Mouse (Mus musculus): ENCODE data around the gene Tmem102.

Gene Tmem102

GRCm38 (mm10) chr11:69823456-69823855, 18.0 kb upstream of the Tmem102 start:
- in situ Hi-C loops (cut with MboI; ENCODE audit: unreplicated experiment in 2 of 2) = no loop called here

- in situ Hi-C loops (cut with MboI; ENCODE audit: unreplicated experiment in 2 of 2) = no loop called here
Observed at GRCm38 (mm10) chr11:69822080-69822479, 16.7 kb upstream of the Tmem102 start, which contains the start of gene Spem1. TSS of gene Spem1 (minus strand) at chr11:69822180.

- in situ Hi-C loops (cut with MboI; ENCODE audit: unreplicated experiment in 2 of 2) = no loop called here
Observed at GRCm38 (mm10) chr11:69818871-69819270, 13.4 kb upstream of the Tmem102 start.

GRCm38 (mm10) chr11:69818365-69818764, 12.9 kb upstream of the Tmem102 start, which contains the start of gene Spem2:
TSS of gene Spem2 (minus strand) at chr11:69818465.
- in situ Hi-C loops (cut with MboI; ENCODE audit: unreplicated experiment in 2 of 2) = no loop called here

GRCm38 (mm10) chr11:69816520-69816919, 11.1 kb upstream of the Tmem102 start:
- in situ Hi-C loops (cut with MboI; ENCODE audit: unreplicated experiment in 2 of 2) = no loop called here

GRCm38 (mm10) chr11:69815155-69815554, 9.7 kb upstream of the Tmem102 start, which contains the start of gene Gm39566:
TSS of gene Gm39566 (minus strand) at chr11:69815298.
- in situ Hi-C loops (cut with MboI; ENCODE audit: unreplicated experiment in 2 of 2) = no loop called here

- in situ Hi-C loops (cut with MboI; ENCODE audit: unreplicated experiment in 2 of 2) = no loop called here
Observed at GRCm38 (mm10) chr11:69810280-69810679, 4.9 kb upstream of the Tmem102 start.

- in situ Hi-C loops (cut with MboI; ENCODE audit: unreplicated experiment in 2 of 2) = loop anchor here in 1 of 2 experiments (5.0 kb wide), 2 partner anchors 35 to 70 kb away; partner anchors contain the start of gene Tmem95
Observed at GRCm38 (mm10) chr11:69807641-69808040, 2.2 kb upstream of the Tmem102 start.

- in situ Hi-C loops (cut with MboI; ENCODE audit: unreplicated experiment in 2 of 2) = loop anchor here in 1 of 2 experiments (5.0 kb wide), 2 partner anchors 36 to 71 kb away; partner anchors contain the start of gene Tmem95
Observed at GRCm38 (mm10) chr11:69806378-69806777, 954 bp upstream of the Tmem102 start.

GRCm38 (mm10) chr11:69804652-69804940, 828 bp downstream of the Tmem102 start:
- in situ Hi-C loops (cut with MboI; ENCODE audit: unreplicated experiment in 2 of 2) = loop anchor here (5.0 kb wide), 2 partner anchors 47 to 73 kb away; partner anchors contain the start of genes Polr2a (in 2 of the 2) and Tmem95 (in 1 of the 2)

GRCm38 (mm10) chr11:69803786-69804651, 1.4 kb downstream of the Tmem102 start:
- in situ Hi-C loops (cut with MboI; ENCODE audit: unreplicated experiment in 2 of 2) = loop anchor here (5.0 kb wide), 2 partner anchors 47 to 73 kb away; partner anchors contain the start of genes Polr2a (in 2 of the 2) and Tmem95 (in 1 of the 2)

GRCm38 (mm10) chr11:69803328-69803727, 2.1 kb downstream of the Tmem102 start:
- in situ Hi-C loops (cut with MboI; ENCODE audit: unreplicated experiment in 2 of 2) = loop anchor here (5.0 kb wide), 2 partner anchors 46 to 74 kb away; partner anchors contain the start of genes Polr2a (in 2 of the 2) and Tmem95 (in 1 of the 2)

GRCm38 (mm10) chr11:69802648-69803105, 2.7 kb downstream of the Tmem102 start:
- in situ Hi-C loops (cut with MboI; ENCODE audit: unreplicated experiment in 2 of 2) = loop anchor here (5.0 kb wide), 2 partner anchors 45 to 75 kb away; partner anchors contain the start of genes Polr2a (in 2 of the 2) and Tmem95 (in 1 of the 2)

- in situ Hi-C loops (cut with MboI; ENCODE audit: unreplicated experiment in 2 of 2) = loop anchor here (5.0 kb wide), 2 partner anchors 44 to 76 kb away; partner anchors contain the start of genes Polr2a (in 2 of the 2) and Tmem95 (in 1 of the 2)
Observed at GRCm38 (mm10) chr11:69801379-69801977, 3.9 kb downstream of the Tmem102 start, which contains the start of gene Fgf11. TSS of gene Fgf11 (minus strand) at chr11:69801857.

GRCm38 (mm10) chr11:69800392-69801197, 4.8 kb downstream of the Tmem102 start:
- in situ Hi-C loops (cut with MboI; ENCODE audit: unreplicated experiment in 2 of 2) = loop anchor here (5.0 kb wide), 2 partner anchors 43 to 77 kb away; partner anchors contain the start of genes Polr2a (in 2 of the 2) and Tmem95 (in 1 of the 2)

GRCm38 (mm10) chr11:69800138-69800391, 5.4 kb downstream of the Tmem102 start:
- in situ Hi-C loops (cut with MboI; ENCODE audit: unreplicated experiment in 2 of 2) = loop anchor here (5.0 kb wide), 2 partner anchors 43 to 77 kb away; partner anchors contain the start of genes Polr2a (in 2 of the 2) and Tmem95 (in 1 of the 2)

- in situ Hi-C loops (cut with MboI; ENCODE audit: unreplicated experiment in 2 of 2) = loop anchor here (5.0 kb wide), 2 partner anchors 42 to 78 kb away; partner anchors contain the start of genes Polr2a (in 2 of the 2) and Tmem95 (in 1 of the 2)
Observed at GRCm38 (mm10) chr11:69799394-69800137, 5.9 kb downstream of the Tmem102 start.

- in situ Hi-C loops (cut with MboI; ENCODE audit: unreplicated experiment in 2 of 2) = no loop called here
Observed at GRCm38 (mm10) chr11:69797924-69798323, 7.5 kb downstream of the Tmem102 start.

GRCm38 (mm10) chr11:69795983-69796435, 9.4 kb downstream of the Tmem102 start:
- in situ Hi-C loops (cut with MboI; ENCODE audit: unreplicated experiment in 2 of 2) = no loop called here
